Mouse (Mus musculus) left cerebral cortex, postnatal 4 days (tissue): ENCODE data around the gene Golga1. TPM values are rescaled to one million over a fixed set of nuclear protein-coding genes. Genes with fewer than 3 reads are reported as not detected.

Source experiments
- DNase-seq: peaks from one replicate; pipeline ENCODE4 v3.0.0-alpha.2; 2022
- intact Hi-C: fragments of 180-260 bp; cut with DNase I; formaldehyde crosslinking; loops from one replicate; pipeline ENCODE4 v1.15.1; 2025
- total RNA-seq, 2 experiments: library from RNA; stranded (reverse); gene quantifications; 2 replicates each; pipeline ENCODE4 v1.2.3; 2021

The Golga1 gene
- total RNA-seq, 2 experiments from 2014 or later, result 33.0 to 34.7 TPM

- intact Hi-C loops, result no loop called here
- peak; percentile 93 for DNase-seq
Measured at GRCm38 (mm10) chr2:39007865-39008264, 57.5 kb downstream of the Golga1 start.

- DNase-seq, result no peak
- intact Hi-C loops, result no loop called here
Measured at GRCm38 (mm10) chr2:39006149-39006730, 59.1 kb downstream of the Golga1 start.

- intact Hi-C loops, result no loop called here
- peak; percentile 31 for DNase-seq
Measured at GRCm38 (mm10) chr2:39005574-39006079, 59.7 kb downstream of the Golga1 start, which contains the start of gene Rpl35. TSS of gene Rpl35 (minus strand) at chr2:39005624.

- DNase-seq, result peak; percentile 93
- intact Hi-C loops, result no loop called here
Measured at GRCm38 (mm10) chr2:39004880-39005435, 60.4 kb downstream of the Golga1 start, which contains the start of gene Arpc5l. TSS of gene Arpc5l (plus strand) at chr2:39005348.

- no peak for DNase-seq
Measured at GRCm38 (mm10) chr2:39004372-39004771, 61.0 kb downstream of the Golga1 start.

GRCm38 (mm10) chr2:39003512-39003911 lies 61.8 kb downstream of the Golga1 start:
- intact Hi-C loops, result no loop called here
- no peak for DNase-seq

More at GRCm38 (mm10) chr2:39004372-39004771, 61.0 kb downstream of the Golga1 start:
- intact Hi-C loops, result no loop called here

- no peak for DNase-seq
- intact Hi-C loops, result no loop called here
Measured at GRCm38 (mm10) chr2:39003106-39003505, 62.2 kb downstream of the Golga1 start.

- no peak for DNase-seq
- intact Hi-C loops, result no loop called here
Measured at GRCm38 (mm10) chr2:39001866-39002265, 63.5 kb downstream of the Golga1 start.

- intact Hi-C loops, result no loop called here
- no peak for DNase-seq
Measured at GRCm38 (mm10) chr2:39000587-39000919, 64.8 kb downstream of the Golga1 start.

- intact Hi-C loops, result loop anchor here (2.0 to 10.0 kb wide), 2 partner anchors 73 to 205 kb away; partner anchors contain the start of gene Nr6a1
- no peak for DNase-seq
Measured at GRCm38 (mm10) chr2:38999910-39000586, 65.3 kb downstream of the Golga1 start.

GRCm38 (mm10) chr2:38999381-38999780 lies 66.0 kb downstream of the Golga1 start:
- intact Hi-C loops, result loop anchor here (2.0 to 10.0 kb wide), 2 partner anchors 73 to 205 kb away; partner anchors contain the start of gene Nr6a1
- DNase-seq, result no peak

- peak; percentile 92 for DNase-seq
Measured at GRCm38 (mm10) chr2:38997386-38998374, 67.7 kb downstream of the Golga1 start, which contains the start of gene Wdr38. TSS of gene Wdr38 (plus strand) at chr2:38997476.

GRCm38 (mm10) chr2:38992452-38992851 lies 72.9 kb downstream of the Golga1 start:
- no peak for DNase-seq
- intact Hi-C loops, result loop anchor here (10.0 kb wide), 1 partner anchor 198 kb away; no protein-coding TSS in a partner anchor

More at GRCm38 (mm10) chr2:38997386-38998374, 67.7 kb downstream of the Golga1 start, which contains the start of gene Wdr38:
- intact Hi-C loops, result loop anchor here (2.0 to 10.0 kb wide), 2 partner anchors 71 to 203 kb away; partner anchors contain the start of gene Nr6a1

- no peak for DNase-seq
- intact Hi-C loops, result loop anchor here (10.0 kb wide), 1 partner anchor 197 kb away; no protein-coding TSS in a partner anchor
Measured at GRCm38 (mm10) chr2:38992004-38992403, 73.3 kb downstream of the Golga1 start.

GRCm38 (mm10) chr2:38988929-38989328 lies 76.4 kb downstream of the Golga1 start:
- DNase-seq, result no peak

GRCm38 (mm10) chr2:38987803-38988510 lies 77.4 kb downstream of the Golga1 start:
- intact Hi-C loops, result no loop called here
- no peak for DNase-seq

More at GRCm38 (mm10) chr2:38988929-38989328, 76.4 kb downstream of the Golga1 start:
- intact Hi-C loops, result no loop called here

- DNase-seq, result no peak
- intact Hi-C loops, result no loop called here
Measured at GRCm38 (mm10) chr2:38987371-38987770, 78.0 kb downstream of the Golga1 start.

- intact Hi-C loops, result no loop called here
- peak; percentile 32 for DNase-seq
Measured at GRCm38 (mm10) chr2:38986580-38986979, 78.8 kb downstream of the Golga1 start.

GRCm38 (mm10) chr2:38983456-38983855 lies 81.9 kb downstream of the Golga1 start:
- no peak for DNase-seq
- intact Hi-C loops, result loop anchor here (5.0 kb wide), 1 partner anchor 41 kb away; no protein-coding TSS in a partner anchor
